Mouse (Mus musculus): ENCODE measurements at regions not wholly inside any gene's neighbourhood (a gene's known extent, or its start where the extent isn't known, plus 50 kb on each side); places are given as distances from the start of the nearest gene placed in this dataset.
"Not testable (repeated sequence)": the region's sequence is repeated elsewhere in the genome, so short reads cannot be mapped to it uniquely, and the experiment has no call there.

- H3K4me2 ChIP-seq (replicated peaks; ENCODE audit: low read depth, low read length); H3K4me3 ChIP-seq (ENCODE audit: low read depth, low read length); H3K9me3 ChIP-seq (ENCODE audit: control insufficient read depth, low read depth, low read length); H3K36me3 ChIP-seq (ENCODE audit: control insufficient read depth, insufficient read depth, low read length); H3K9ac ChIP-seq (replicated peaks; ENCODE audit: low read depth, low read length); H3K27me3 ChIP-seq (ENCODE audit: control insufficient read depth, insufficient read depth, low read length); H3K27ac ChIP-seq (ENCODE audit: low read length); ATAC-seq (ENCODE audit: insufficient number of reproducible peaks, insufficient read depth, low FRiP score, low read depth): not testable (repeated sequence)
- H3K4me1 ChIP-seq (ENCODE audit: control insufficient read depth, insufficient read depth, low read length): peaks cover 15% of the 10 kb centered on the region; the same call in 1 of the 2 replicates
- 86% methylated on average over 14 of the region's 14 CpGs for WGBS
Observed at GRCm38 (mm10) chr11:22591050-22591449, 79.2 kb downstream of the Tmem17 start.

GRCm38 (mm10) chr11:22592706-22593105, 80.8 kb downstream of the Tmem17 start:
- no peaks in the 10 kb centered on the region for H3K9me3 ChIP-seq (ENCODE audit: control insufficient read depth, low read depth, low read length)
- H3K27ac ChIP-seq (ENCODE audit: low read length): no peak overlapping the region
- H3K4me2 ChIP-seq (replicated peaks; ENCODE audit: low read depth, low read length): no peak overlapping the region
- H3K36me3 ChIP-seq (ENCODE audit: control insufficient read depth, insufficient read depth, low read length): no peaks in the 10 kb centered on the region
- no peak for ATAC-seq (ENCODE audit: insufficient number of reproducible peaks, insufficient read depth, low FRiP score, low read depth)
- H3K4me1 ChIP-seq (ENCODE audit: control insufficient read depth, insufficient read depth, low read length): peaks cover 10% of the 10 kb centered on the region; the same call in 1 of the 2 replicates
- H3K9ac ChIP-seq (replicated peaks; ENCODE audit: low read depth, low read length): no peak overlapping the region
- no peak overlapping the region for H3K4me3 ChIP-seq (ENCODE audit: low read depth, low read length)
- 80% methylated on average over 5 of the region's 5 CpGs for WGBS
- H3K27me3 ChIP-seq (ENCODE audit: control insufficient read depth, insufficient read depth, low read length): no peaks in the 10 kb centered on the region

- Histone ChIP-seq H3K4me1 (ENCODE audit: control insufficient read depth, insufficient read depth, low read length) (no peaks in the 10 kb centered on the region), H3K9ac (replicated peaks; ENCODE audit: low read depth, low read length) (no peak overlapping the region), H3K4me2 (replicated peaks; ENCODE audit: low read depth, low read length) (no peak overlapping the region), H3K4me3 (ENCODE audit: low read depth, low read length) (no peak overlapping the region), H3K27ac (ENCODE audit: low read length) (no peak overlapping the region), H3K27me3 (ENCODE audit: control insufficient read depth, insufficient read depth, low read length) (no peaks in the 10 kb centered on the region), H3K9me3 (ENCODE audit: control insufficient read depth, low read depth, low read length) (no peaks in the 10 kb centered on the region), H3K36me3 (ENCODE audit: control insufficient read depth, insufficient read depth, low read length) (no peaks in the 10 kb centered on the region)
- ATAC-seq (ENCODE audit: insufficient number of reproducible peaks, insufficient read depth, low FRiP score, low read depth): no peak
- 88% methylated on average over 8 of the region's 8 CpGs for WGBS
Observed at GRCm38 (mm10) chr11:22596076-22596804, 84.4 kb downstream of the Tmem17 start.

- H3K4me3 ChIP-seq (ENCODE audit: low read depth, low read length): no peak overlapping the region
- no peak overlapping the region for H3K27ac ChIP-seq (ENCODE audit: low read length)
- no peak overlapping the region for H3K4me2 ChIP-seq (replicated peaks; ENCODE audit: low read depth, low read length)
- H3K36me3 ChIP-seq (ENCODE audit: control insufficient read depth, insufficient read depth, low read length): no peaks in the 10 kb centered on the region
- WGBS: 86% methylated on average over 2 of the region's 2 CpGs
- H3K9me3 ChIP-seq (ENCODE audit: control insufficient read depth, low read depth, low read length): no peaks in the 10 kb centered on the region
- H3K9ac ChIP-seq (replicated peaks; ENCODE audit: low read depth, low read length): no peak overlapping the region
- no peak for ATAC-seq (ENCODE audit: insufficient number of reproducible peaks, insufficient read depth, low FRiP score, low read depth)
- H3K4me1 ChIP-seq (ENCODE audit: control insufficient read depth, insufficient read depth, low read length): no peaks in the 10 kb centered on the region
- no peaks in the 10 kb centered on the region for H3K27me3 ChIP-seq (ENCODE audit: control insufficient read depth, insufficient read depth, low read length)
Observed at GRCm38 (mm10) chr11:22596805-22597149, 84.9 kb downstream of the Tmem17 start.

- Histone ChIP-seq H3K27me3 (ENCODE audit: control insufficient read depth, insufficient read depth, low read length) (no peaks in the 10 kb centered on the region), H3K27ac (ENCODE audit: low read length) (no peak overlapping the region), H3K36me3 (ENCODE audit: control insufficient read depth, insufficient read depth, low read length) (no peaks in the 10 kb centered on the region), H3K9me3 (ENCODE audit: control insufficient read depth, low read depth, low read length) (no peaks in the 10 kb centered on the region), H3K4me3 (ENCODE audit: low read depth, low read length) (no peak overlapping the region), H3K4me1 (ENCODE audit: control insufficient read depth, insufficient read depth, low read length) (no peaks in the 10 kb centered on the region), H3K4me2 (replicated peaks; ENCODE audit: low read depth, low read length) (no peak overlapping the region), H3K9ac (replicated peaks; ENCODE audit: low read depth, low read length) (no peak overlapping the region)
- 51% methylated on average over 7 of the region's 7 CpGs for WGBS
- no peak for ATAC-seq (ENCODE audit: insufficient number of reproducible peaks, insufficient read depth, low FRiP score, low read depth)
Observed at GRCm38 (mm10) chr11:22600370-22600769, 88.5 kb downstream of the Tmem17 start.

GRCm38 (mm10) chr11:22601977-22602376, 90.1 kb downstream of the Tmem17 start:
- peak; percentile 43; the same call in 1 of the 2 replicates for ATAC-seq (ENCODE audit: insufficient number of reproducible peaks, insufficient read depth, low FRiP score, low read depth)
- Histone ChIP-seq H3K9me3 (ENCODE audit: control insufficient read depth, low read depth, low read length) (no peaks in the 10 kb centered on the region), H3K27me3 (ENCODE audit: control insufficient read depth, insufficient read depth, low read length) (no peaks in the 10 kb centered on the region), H3K9ac (replicated peaks; ENCODE audit: low read depth, low read length) (no peak overlapping the region), H3K27ac (ENCODE audit: low read length) (no peak overlapping the region), H3K4me1 (ENCODE audit: control insufficient read depth, insufficient read depth, low read length) (no peaks in the 10 kb centered on the region), H3K4me3 (ENCODE audit: low read depth, low read length) (no peak overlapping the region), H3K4me2 (replicated peaks; ENCODE audit: low read depth, low read length) (no peak overlapping the region), H3K36me3 (ENCODE audit: control insufficient read depth, insufficient read depth, low read length) (no peaks in the 10 kb centered on the region)
- WGBS: 13% methylated on average over 3 of the region's 3 CpGs

- H3K9ac ChIP-seq (replicated peaks; ENCODE audit: low read depth, low read length): no peak overlapping the region
- WGBS: 63% methylated on average over 3 of the region's 3 CpGs
- H3K4me3 ChIP-seq (ENCODE audit: low read depth, low read length): no peak overlapping the region
- H3K9me3 ChIP-seq (ENCODE audit: control insufficient read depth, low read depth, low read length): no peaks in the 10 kb centered on the region
- no peaks in the 10 kb centered on the region for H3K27me3 ChIP-seq (ENCODE audit: control insufficient read depth, insufficient read depth, low read length)
- no peaks in the 10 kb centered on the region for H3K36me3 ChIP-seq (ENCODE audit: control insufficient read depth, insufficient read depth, low read length)
- no peak for ATAC-seq (ENCODE audit: insufficient number of reproducible peaks, insufficient read depth, low FRiP score, low read depth)
- no peak overlapping the region for H3K27ac ChIP-seq (ENCODE audit: low read length)
- H3K4me1 ChIP-seq (ENCODE audit: control insufficient read depth, insufficient read depth, low read length): no peaks in the 10 kb centered on the region
- no peak overlapping the region for H3K4me2 ChIP-seq (replicated peaks; ENCODE audit: low read depth, low read length)
Observed at GRCm38 (mm10) chr11:22602610-22603009, 90.7 kb downstream of the Tmem17 start.

- no peaks in the 10 kb centered on the region for H3K27me3 ChIP-seq (ENCODE audit: control insufficient read depth, insufficient read depth, low read length)
- H3K36me3 ChIP-seq (ENCODE audit: control insufficient read depth, insufficient read depth, low read length): no peaks in the 10 kb centered on the region
- no peaks in the 10 kb centered on the region for H3K4me1 ChIP-seq (ENCODE audit: control insufficient read depth, insufficient read depth, low read length)
- 83% methylated on average over 1 of the region's 1 CpGs for WGBS
- no peak overlapping the region for H3K9ac ChIP-seq (replicated peaks; ENCODE audit: low read depth, low read length)
- H3K27ac ChIP-seq (ENCODE audit: low read length): no peak overlapping the region
- ATAC-seq (ENCODE audit: insufficient number of reproducible peaks, insufficient read depth, low FRiP score, low read depth): no peak
- H3K4me2 ChIP-seq (replicated peaks; ENCODE audit: low read depth, low read length): no peak overlapping the region
- H3K9me3 ChIP-seq (ENCODE audit: control insufficient read depth, low read depth, low read length): no peaks in the 10 kb centered on the region
- H3K4me3 ChIP-seq (ENCODE audit: low read depth, low read length): no peak overlapping the region
Observed at GRCm38 (mm10) chr11:22603397-22603796, 91.5 kb downstream of the Tmem17 start.

- no peak overlapping the region for H3K27ac ChIP-seq (ENCODE audit: low read length)
- H3K4me1 ChIP-seq (ENCODE audit: control insufficient read depth, insufficient read depth, low read length): peaks cover 11% of the 10 kb centered on the region
- H3K9me3 ChIP-seq (ENCODE audit: control insufficient read depth, low read depth, low read length): no peaks in the 10 kb centered on the region
- H3K36me3 ChIP-seq (ENCODE audit: control insufficient read depth, insufficient read depth, low read length): no peaks in the 10 kb centered on the region
- ATAC-seq (ENCODE audit: insufficient number of reproducible peaks, insufficient read depth, low FRiP score, low read depth): no peak
- H3K9ac ChIP-seq (replicated peaks; ENCODE audit: low read depth, low read length): no peak overlapping the region
- no peak overlapping the region for H3K4me2 ChIP-seq (replicated peaks; ENCODE audit: low read depth, low read length)
- WGBS: 45% methylated on average over 4 of the region's 4 CpGs
- no peak overlapping the region for H3K4me3 ChIP-seq (ENCODE audit: low read depth, low read length)
- no peaks in the 10 kb centered on the region for H3K27me3 ChIP-seq (ENCODE audit: control insufficient read depth, insufficient read depth, low read length)
Observed at GRCm38 (mm10) chr11:22606380-22606779, 94.5 kb downstream of the Tmem17 start.

Measured in stomach, embryonic 14.5 days (tissue).